Mouse (Mus musculus) liver, postnatal 0 days (tissue): ENCODE measurements around the gene Sox5. TPM values are rescaled to one million over a fixed set of nuclear protein-coding genes. Genes with fewer than 3 reads are reported as not detected.

Experiments
- ATAC-seq: fragments of 200-750 bp; cut with Nextera tagmentation; 2 replicates; pipeline ENCODE4 v1.8.0; 2017; ENCODE audit warnings: mild to moderate bottlenecking, moderate library complexity
- DNase-seq: peaks from one replicate; pipeline ENCODE4 v3.0.0-alpha.2; 2016
- H3K27ac ChIP-seq: fragments of 300-500 bp; sonication (generic); 2 replicates; pipeline ENCODE4 v1.5.1; 2014; ENCODE audit warnings: antibody characterized with exemption, moderate library complexity, mild to moderate bottlenecking, low read depth
- H3K27me3 ChIP-seq: fragments of 300-500 bp; sonication (generic); 2 replicates; pipeline ENCODE4 v1.6.1; 2014; ENCODE audit warnings: low read length, control low read depth, mixed read lengths; ENCODE audit not compliant: insufficient read depth
- H3K36me3 ChIP-seq: fragments of 300-500 bp; sonication (generic); replicated peaks from 2 replicates; pipeline ENCODE4 v1.6.1; 2014; ENCODE audit warnings: mild to moderate bottlenecking, control low read depth, low read length, moderate library complexity, mixed read lengths; ENCODE audit not compliant: insufficient read depth
- H3K4me1 ChIP-seq: fragments of 300-500 bp; sonication (generic); 2 replicates; pipeline ENCODE4 v1.6.1; 2014; ENCODE audit warnings: antibody characterized with exemption, mild to moderate bottlenecking, control low read depth; ENCODE audit not compliant: insufficient read depth
- H3K4me2 ChIP-seq: fragments of 300-500 bp; sonication (generic); 2 replicates; pipeline ENCODE4 v1.6.1; 2014; ENCODE audit warnings: low read depth, mild to moderate bottlenecking, low read length, moderate library complexity, mixed read lengths
- H3K4me3 ChIP-seq: fragments of 300-500 bp; sonication (generic); 2 replicates; pipeline ENCODE4 v1.5.1; 2014; ENCODE audit warnings: low read depth, low read length
- H3K9ac ChIP-seq: fragments of 300-500 bp; sonication (generic); replicated peaks from 2 replicates; pipeline ENCODE4 v1.6.1; 2014; ENCODE audit warnings: mild to moderate bottlenecking, moderate library complexity
- H3K9me3 ChIP-seq: fragments of 300-500 bp; sonication (generic); 2 replicates; pipeline ENCODE4 v1.6.1; 2016; ENCODE audit warnings: mild to moderate bottlenecking, control low read depth, low read length, mixed read lengths
- CTCF ChIP-seq: sonication (generic); IDR thresholded peaks from 2 replicates; pipeline ENCODE4 v1.5.1; 2016; ENCODE audit warnings: antibody characterized with exemption, low read depth
- EP300 ChIP-seq: IDR thresholded peaks from 2 replicates; pipeline ENCODE4 v1.6.1; 2016; ENCODE audit warnings: antibody characterized with exemption, low read depth, mild to moderate bottlenecking
- WGBS: fragments of 180-500 bp; shearing (Covaris S2); extraction: QIAGEN DNeasy Blood & Tissue Kit; methylation state at CpG from one replicate; pipeline ENCODE4 v1.1.7; 2014; ENCODE audit not compliant: insufficient replicate concordance; 5-methylcytosine and 5-hydroxymethylcytosine counted together
- polyA plus RNA-seq: library from polyadenylated mRNA; unstranded; fragments of >200 nt; fragmentation: Nextera tagmentation; extraction: Ambion mirVana; gene quantifications from 2 replicates; pipeline ENCODE4 v1.2.1, GENCODE M21; 2015

Gene Sox5
- polyA plus RNA-seq, 1 experiment from 2014 or later: 7.5 TPM

DNA sequence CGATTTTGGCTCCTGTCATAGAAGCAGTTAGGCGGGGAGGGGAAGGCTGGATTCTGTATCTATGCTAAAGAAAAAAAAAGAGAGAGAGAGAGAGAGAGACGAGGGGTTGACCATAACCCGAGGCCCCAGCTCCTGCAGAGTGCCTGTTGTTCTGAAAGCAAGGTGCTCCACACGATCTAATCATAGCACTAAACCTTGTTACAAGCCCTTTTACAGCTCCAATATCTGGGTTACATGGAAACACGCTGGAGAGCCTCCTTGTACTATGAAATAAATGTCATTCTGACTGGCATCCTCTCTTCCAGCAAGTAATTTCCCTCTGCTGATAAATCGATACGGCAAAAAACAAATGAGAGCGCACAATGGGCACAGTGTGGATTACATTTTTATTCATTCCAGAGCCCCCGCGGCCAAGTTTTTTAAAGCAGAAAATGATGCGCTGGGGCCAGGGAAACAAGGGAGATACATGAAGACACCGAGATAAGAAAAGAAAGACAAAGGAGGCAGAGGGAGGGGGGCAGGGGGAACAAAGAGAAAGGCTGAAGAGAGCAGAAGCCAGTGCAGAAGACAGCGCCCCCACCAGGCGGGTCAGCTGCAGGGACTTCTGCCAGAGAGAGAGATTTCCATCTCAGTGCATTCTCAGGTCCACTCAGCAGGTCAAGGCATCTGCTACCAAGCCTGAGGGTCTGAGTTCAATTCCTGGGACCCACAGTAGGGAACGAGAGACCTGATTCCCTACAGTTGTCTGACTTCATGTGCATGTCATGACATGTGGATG lies 304.3 kb downstream of the Sox5 start:
- DNase-seq (no peak), ATAC-seq (no peak)
- Histone ChIP-seq H3K9me3 (no peaks in the 10 kb centered on the region), H3K4me2 (no peak overlapping the region), H3K36me3 (no peaks in the 10 kb centered on the region), H3K4me3 (no peak overlapping the region), H3K27me3 (no peaks in the 10 kb centered on the region), H3K27ac (no peak overlapping the region), H3K9ac (no peak overlapping the region), H3K4me1 (no peaks in the 10 kb centered on the region)
- WGBS: 75% methylated on average over 16 of the region's 16 CpGs
- TF ChIP-seq CTCF: 0 out of 2 replicates have a peak, but pooled peaks have one; percentile 10
- TF ChIP-seq EP300: no peak

GRCm38 (mm10) chr6:144473437-144473836 lies 308.3 kb downstream of the Sox5 start:
- DNase-seq: no peak
- Histone ChIP-seq H3K9ac (no peak overlapping the region), H3K9me3 (no peaks in the 10 kb centered on the region), H3K4me2 (no peak overlapping the region), H3K4me3 (no peak overlapping the region), H3K4me1 (no peaks in the 10 kb centered on the region), H3K36me3 (no peaks in the 10 kb centered on the region), H3K27ac (no peak overlapping the region), H3K27me3 (no peaks in the 10 kb centered on the region)
- no peak for ATAC-seq
- WGBS: 81% methylated on average over 7 of the region's 7 CpGs
- TF ChIP-seq EP300: no peak
- no peak for TF ChIP-seq CTCF

- Histone ChIP-seq H3K36me3 (no peaks in the 10 kb centered on the region), H3K27ac (no peak overlapping the region), H3K27me3 (no peaks in the 10 kb centered on the region), H3K9ac (no peak overlapping the region), H3K9me3 (no peaks in the 10 kb centered on the region), H3K4me1 (no peaks in the 10 kb centered on the region), H3K4me2 (no peak overlapping the region), H3K4me3 (no peak overlapping the region)
- no peak for TF ChIP-seq EP300
- no peak for TF ChIP-seq CTCF
- WGBS: 54% methylated on average over 14 of the region's 14 CpGs
- DNase-seq (no peak), ATAC-seq (no peak)
These were observed 309.5 kb downstream of the Sox5 start for GRCm38 (mm10) chr6:144472089-144472900.

GRCm38 (mm10) chr6:144466711-144467110 lies 315.1 kb downstream of the Sox5 start:
- H3K4me3 ChIP-seq: no peak overlapping the region
- H3K9me3 ChIP-seq: no peaks in the 10 kb centered on the region
- no peak overlapping the region for H3K9ac ChIP-seq
- no peaks in the 10 kb centered on the region for H3K36me3 ChIP-seq
- no peak overlapping the region for H3K4me2 ChIP-seq
- DNase-seq (no peak), ATAC-seq (no peak)
- no peak for TF ChIP-seq EP300
- TF ChIP-seq CTCF: no peak
- no peaks in the 10 kb centered on the region for H3K4me1 ChIP-seq
- no peak overlapping the region for H3K27ac ChIP-seq
- no peaks in the 10 kb centered on the region for H3K27me3 ChIP-seq
- WGBS: 81% methylated on average over 15 of the region's 15 CpGs

DNA sequence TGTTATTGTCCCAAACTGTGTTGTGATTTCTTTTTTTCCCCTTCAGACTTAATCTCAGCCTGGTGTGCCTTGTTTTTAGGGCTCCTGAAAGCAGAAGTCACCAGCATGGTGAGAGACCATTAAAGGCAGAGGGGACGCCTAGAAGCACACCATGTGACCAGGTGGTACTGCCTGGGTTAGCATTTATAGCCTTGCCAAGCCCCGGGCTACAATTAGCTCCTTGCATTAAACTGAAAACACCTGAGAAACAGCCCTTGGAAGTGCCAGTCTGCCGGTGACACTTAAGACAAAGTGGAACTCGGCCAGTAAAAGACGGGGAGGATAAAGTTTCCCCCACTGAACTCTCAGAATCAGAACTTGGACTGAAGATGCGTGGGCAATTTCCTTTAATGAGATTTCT lies 318.1 kb downstream of the Sox5 start:
- ATAC-seq: no peak

GRCm38 (mm10) chr6:144463274-144463673 lies 318.5 kb downstream of the Sox5 start:
- no peak overlapping the region for H3K4me2 ChIP-seq
- no peak for TF ChIP-seq EP300
- no peak for TF ChIP-seq CTCF
- no peaks in the 10 kb centered on the region for H3K27me3 ChIP-seq
- no peak for DNase-seq
- WGBS: 80% methylated on average over 5 of the region's 5 CpGs
- H3K4me3 ChIP-seq: no peak overlapping the region
- H3K4me1 ChIP-seq: no peaks in the 10 kb centered on the region
- H3K36me3 ChIP-seq: no peaks in the 10 kb centered on the region
- no peak overlapping the region for H3K9ac ChIP-seq
- ATAC-seq: no peak
- no peaks in the 10 kb centered on the region for H3K9me3 ChIP-seq
- H3K27ac ChIP-seq: no peak overlapping the region

More for the DNA sequence above, 318.1 kb downstream of the Sox5 start:
- no peaks in the 10 kb centered on the region for H3K4me1 ChIP-seq
- TF ChIP-seq CTCF (no peak), EP300 (no peak)
- no peak overlapping the region for H3K9ac ChIP-seq
- no peaks in the 10 kb centered on the region for H3K36me3 ChIP-seq
- H3K9me3 ChIP-seq: no peaks in the 10 kb centered on the region
- no peaks in the 10 kb centered on the region for H3K27me3 ChIP-seq
- no peak overlapping the region for H3K4me3 ChIP-seq
- WGBS: 76% methylated on average over 6 of the region's 6 CpGs
- DNase-seq: no peak
- no peak overlapping the region for H3K27ac ChIP-seq
- H3K4me2 ChIP-seq: no peak overlapping the region
